Mouse (Mus musculus) midbrain, embryonic 12.5 days (tissue): ENCODE measurements around the gene Dalrd3. TPM values are rescaled to one million over a fixed set of nuclear protein-coding genes. Genes with fewer than 3 reads are reported as not detected.

Experiments
- ATAC-seq: fragments of 200-750 bp; cut with Nextera tagmentation; 2 replicates; pipeline ENCODE4 v1.8.0; 2017; ENCODE audit warnings: low read depth, moderate TSS enrichment, moderate library complexity; ENCODE audit not compliant: low FRiP score
- H3K27ac ChIP-seq: fragments of 300-500 bp; sonication (generic); replicated peaks from 2 replicates; pipeline ENCODE4 v1.5.1; 2016; ENCODE audit warnings: mild to moderate bottlenecking
- H3K27me3 ChIP-seq: fragments of 300-500 bp; sonication (generic); 2 replicates; pipeline ENCODE4 v1.6.1; 2016; ENCODE audit warnings: mild to moderate bottlenecking
- H3K36me3 ChIP-seq: fragments of 300-500 bp; sonication (generic); 2 replicates; pipeline ENCODE4 v1.6.1; 2016
- H3K4me1 ChIP-seq: fragments of 300-500 bp; sonication (generic); 2 replicates; pipeline ENCODE4 v1.6.1; 2016
- H3K4me2 ChIP-seq: fragments of 300-500 bp; sonication (generic); replicated peaks from 2 replicates; pipeline ENCODE4 v1.6.1; 2016; ENCODE audit warnings: mild to moderate bottlenecking, moderate library complexity
- H3K4me3 ChIP-seq: fragments of 300-500 bp; sonication (generic); 2 replicates; pipeline ENCODE4 v1.5.1; 2016; ENCODE audit warnings: mild to moderate bottlenecking
- H3K9ac ChIP-seq: fragments of 300-500 bp; sonication (generic); replicated peaks from 2 replicates; pipeline ENCODE4 v1.6.1; 2016; ENCODE audit warnings: mild to moderate bottlenecking, moderate library complexity
- H3K9me3 ChIP-seq: fragments of 300-500 bp; sonication (generic); 2 replicates; pipeline ENCODE4 v1.6.1; 2016; ENCODE audit warnings: mild to moderate bottlenecking
- WGBS: fragments of 180-500 bp; shearing (Covaris S2); methylation state at CpG from one replicate; pipeline ENCODE4 v1.1.7; 2016; 5-methylcytosine and 5-hydroxymethylcytosine counted together
- polyA plus RNA-seq: library from polyadenylated mRNA; unstranded; fragments of >200 nt; fragmentation: Nextera tagmentation; extraction: Ambion mirVana; gene quantifications from 2 replicates; pipeline ENCODE4 v1.2.1, GENCODE M21; 2016

The Dalrd3 gene
- polyA plus RNA-seq, 1 experiment from 2014 or later = 251 TPM

DNA sequence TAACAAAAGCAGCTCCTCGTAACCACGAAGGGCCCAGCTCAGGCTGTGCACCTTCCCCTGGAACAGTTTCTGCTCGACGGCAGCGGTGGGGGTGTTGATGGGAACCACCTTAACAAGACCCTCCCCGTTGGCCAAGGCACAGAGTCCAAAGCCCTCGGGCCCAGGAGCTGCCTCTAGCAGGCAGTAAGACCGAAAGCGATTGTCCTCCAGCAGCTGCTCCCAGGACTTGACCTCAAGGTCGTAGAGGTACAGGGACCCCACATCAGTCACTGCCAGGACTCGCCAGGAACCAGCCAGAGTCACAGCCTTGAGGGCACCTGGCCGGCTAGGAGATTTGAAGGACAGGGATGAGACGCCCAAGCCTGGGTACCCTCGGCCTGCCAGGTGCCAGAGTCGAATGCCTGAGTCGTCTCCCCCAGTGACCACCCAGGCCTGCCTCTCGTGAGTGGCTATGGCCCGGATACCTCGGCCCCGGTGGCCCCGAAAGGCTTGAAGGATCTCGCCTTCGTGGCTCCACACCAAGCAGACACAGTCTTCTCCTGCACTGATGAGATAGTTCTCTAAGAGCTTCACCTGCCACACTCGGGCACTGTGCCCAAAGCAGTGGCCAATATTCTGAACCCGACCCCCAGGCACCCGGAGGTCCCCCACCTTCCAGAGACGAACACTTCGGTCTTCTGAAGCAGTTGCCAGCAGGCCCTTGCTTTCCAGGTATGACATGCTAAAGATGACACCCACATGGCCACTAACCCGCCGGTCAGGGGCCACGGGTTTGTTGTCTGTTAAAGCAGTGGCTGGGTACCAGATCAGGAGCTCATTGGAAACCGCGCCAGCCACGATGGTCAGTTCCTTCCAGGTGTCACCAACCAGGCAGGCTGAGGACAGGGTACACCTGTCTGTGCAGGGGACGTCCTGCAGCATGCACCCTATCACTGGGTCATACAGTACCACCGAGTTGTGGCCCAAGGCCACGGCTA lies 5.9 kb downstream of the Dalrd3 start:
- peaks cover 49% of the 10 kb centered on the region for H3K36me3 ChIP-seq
- peaks cover 11% of the 10 kb centered on the region for H3K27me3 ChIP-seq
- peaks cover 62% of the 10 kb centered on the region for H3K4me1 ChIP-seq
- ATAC-seq = no peak
- no peaks in the 10 kb centered on the region for H3K9me3 ChIP-seq
- H3K9ac ChIP-seq = no peak overlapping the region; the same call in 1 of the 2 replicates
- peak overlapping the region; percentile 83; the same call in 1 of the 2 replicates for H3K4me3 ChIP-seq
- H3K4me2 ChIP-seq = peak overlapping the region; percentile 89
- WGBS = 92% methylated on average over 37 of the region's 37 CpGs
- H3K27ac ChIP-seq = no peak overlapping the region; the same call in 1 of the 2 replicates

DNA sequence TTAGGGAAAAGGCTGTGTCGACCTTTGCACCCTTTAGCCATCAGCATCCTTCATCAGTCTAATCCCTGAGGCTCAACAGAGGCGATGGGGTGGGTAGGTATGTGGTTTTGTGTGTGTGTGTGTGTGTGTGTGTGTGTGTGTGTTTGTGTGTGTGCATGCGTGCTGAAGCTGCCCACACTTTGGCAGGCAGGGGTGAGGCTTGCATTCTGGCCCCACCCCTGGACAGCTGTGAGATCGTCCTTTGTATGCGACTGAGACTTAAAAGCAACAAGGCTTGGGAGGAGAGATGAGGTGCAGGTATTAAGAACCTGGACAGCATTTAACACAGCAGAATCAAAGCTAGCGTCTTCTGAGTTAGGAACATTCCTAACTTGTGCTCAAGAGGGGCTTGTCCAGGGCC lies 7.3 kb downstream of the Dalrd3 start:
- H3K9me3 ChIP-seq = no peaks in the 10 kb centered on the region
- H3K4me2 ChIP-seq = peak overlapping the region; percentile 89
- H3K9ac ChIP-seq = peak overlapping the region; percentile 94
- WGBS = 61% methylated on average over 6 of the region's 6 CpGs
- no peak overlapping the region for H3K27ac ChIP-seq
- H3K4me3 ChIP-seq = peak overlapping the region; percentile 83
- peaks cover 59% of the 10 kb centered on the region for H3K4me1 ChIP-seq
- no peak for ATAC-seq
- peaks cover 22% of the 10 kb centered on the region for H3K27me3 ChIP-seq
- peaks cover 46% of the 10 kb centered on the region for H3K36me3 ChIP-seq

DNA sequence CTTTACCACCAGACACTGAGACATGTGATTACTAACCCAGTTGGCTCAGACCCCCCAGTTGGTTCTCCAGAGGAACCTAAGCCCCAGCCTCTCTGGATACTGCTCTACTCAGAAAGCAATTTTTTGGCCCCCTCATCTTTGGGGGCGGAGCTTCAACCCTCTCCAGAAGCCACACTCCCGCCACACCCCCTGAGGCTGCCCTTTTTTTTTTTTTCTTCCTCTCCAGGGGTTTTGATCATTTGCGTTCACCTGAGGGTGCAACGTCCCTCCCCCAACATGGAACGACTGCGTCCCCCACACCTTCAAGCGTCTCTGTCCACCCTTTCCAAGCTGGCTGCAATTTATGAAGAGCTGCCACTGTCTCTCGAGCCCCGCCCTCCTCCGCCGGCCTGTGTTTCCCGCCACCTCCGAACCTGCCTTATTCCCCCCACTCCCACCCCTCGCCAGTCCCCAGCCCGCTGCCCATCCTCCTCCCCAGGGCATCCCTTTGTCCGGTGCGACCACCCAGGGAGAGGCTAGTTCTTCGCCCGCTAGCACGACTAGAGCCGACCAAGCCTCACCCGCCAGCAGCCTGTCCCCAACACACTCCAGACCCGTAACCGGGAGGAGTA lies 8.4 kb downstream of the Dalrd3 start:
- H3K4me1 ChIP-seq = peaks cover 59% of the 10 kb centered on the region
- WGBS = under 1% methylated on average over 23 of the region's 24 CpGs
- H3K4me3 ChIP-seq = peak overlapping the region; percentile 83
- H3K9me3 ChIP-seq = no peaks in the 10 kb centered on the region
- H3K9ac ChIP-seq = peak overlapping the region; percentile 94
- peaks cover 28% of the 10 kb centered on the region for H3K27me3 ChIP-seq
- H3K36me3 ChIP-seq = peaks cover 44% of the 10 kb centered on the region
- ATAC-seq = peak; percentile 75
- peak overlapping the region; percentile 97 for H3K27ac ChIP-seq
- H3K4me2 ChIP-seq = peak overlapping the region; percentile 89

DNA sequence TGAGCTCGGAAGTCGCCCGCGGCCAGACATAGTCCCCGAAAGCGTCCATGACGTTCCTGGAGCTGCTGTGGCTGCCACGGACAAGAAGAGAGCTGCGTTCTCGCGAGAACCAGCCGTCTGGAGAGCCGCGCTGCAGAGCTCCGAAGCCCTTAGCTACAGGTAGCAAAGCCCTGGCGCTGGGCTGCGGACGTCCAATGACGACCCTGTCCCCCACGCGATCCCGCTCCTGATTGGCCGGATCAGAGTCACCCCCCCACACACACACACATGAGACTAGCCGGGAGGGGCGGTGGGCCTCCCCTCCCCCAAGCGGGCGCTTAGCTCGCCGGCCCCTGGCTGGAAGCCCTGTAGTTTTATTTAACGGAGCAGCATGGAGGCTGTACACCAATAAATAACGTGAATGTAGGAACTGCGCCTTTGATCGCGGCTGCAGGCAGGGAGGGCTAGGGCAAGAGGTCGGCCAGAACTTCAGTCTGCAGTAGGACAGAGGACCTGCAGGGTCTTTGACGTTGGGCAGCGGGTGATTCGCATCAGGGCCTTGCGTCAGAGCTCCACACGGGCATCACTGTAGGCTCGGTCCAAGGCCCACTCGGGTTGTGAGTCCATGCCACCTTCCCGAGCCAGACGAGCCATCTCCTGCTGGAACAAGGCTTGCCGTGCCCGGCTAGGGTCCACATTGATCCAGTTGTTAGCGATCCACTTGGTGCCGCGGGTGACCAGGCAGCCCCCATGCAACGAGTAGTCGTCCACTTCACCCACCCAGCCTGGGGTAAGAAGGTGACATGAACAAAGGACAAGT lies 9.1 kb downstream of the Dalrd3 start, which contains the start of gene Wdr6:
Gene Wdr6 (minus strand): TSS at position 195 of the 799 bp plus-strand sequence.
- H3K4me3 ChIP-seq = peak within 1 kb of the TSS; percentile 83
- peaks cover 40% of the 10 kb centered on the region for H3K36me3 ChIP-seq
- peak within 1 kb of the TSS; percentile 94 for H3K9ac ChIP-seq
- H3K27ac ChIP-seq = peak within 1 kb of the TSS; percentile 97
- peaks cover 32% of the 10 kb centered on the region for H3K27me3 ChIP-seq
- H3K4me2 ChIP-seq = peak within 1 kb of the TSS; percentile 89
- WGBS = 3% methylated on average over 51 of the region's 51 CpGs
- peak; percentile 97 for ATAC-seq
- no peaks in the 10 kb centered on the region for H3K9me3 ChIP-seq
- peaks cover 53% of the 10 kb centered on the region for H3K4me1 ChIP-seq

DNA sequence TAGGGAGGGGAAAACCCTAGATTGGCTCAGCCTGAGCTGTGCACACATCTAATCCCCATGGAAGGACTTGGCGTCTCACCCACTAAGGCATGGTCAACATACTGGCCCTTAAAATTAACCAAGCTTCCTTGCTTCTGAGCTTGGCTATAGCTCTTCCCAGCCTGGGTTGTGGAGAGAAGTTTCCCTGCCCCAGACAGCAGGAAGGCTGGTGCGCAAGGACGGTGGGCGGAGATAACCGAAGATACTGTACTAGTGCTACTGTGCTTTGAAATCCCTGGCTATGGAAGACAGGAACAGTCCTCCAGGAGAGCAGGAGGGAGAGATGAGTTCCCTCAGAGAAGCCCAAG lies 9.6 kb downstream of the Dalrd3 start:
- Histone ChIP-seq H3K27ac (peak overlapping the region; percentile 97), H3K4me1 (peaks cover 47% of the 10 kb centered on the region), H3K36me3 (peaks cover 39% of the 10 kb centered on the region), H3K4me3 (peak overlapping the region; percentile 83), H3K27me3 (peaks cover 32% of the 10 kb centered on the region), H3K4me2 (peak overlapping the region; percentile 89), H3K9ac (peak overlapping the region; percentile 94), H3K9me3 (no peaks in the 10 kb centered on the region)
- WGBS = 54% methylated on average over 5 of the region's 5 CpGs
- no peak for ATAC-seq

DNA sequence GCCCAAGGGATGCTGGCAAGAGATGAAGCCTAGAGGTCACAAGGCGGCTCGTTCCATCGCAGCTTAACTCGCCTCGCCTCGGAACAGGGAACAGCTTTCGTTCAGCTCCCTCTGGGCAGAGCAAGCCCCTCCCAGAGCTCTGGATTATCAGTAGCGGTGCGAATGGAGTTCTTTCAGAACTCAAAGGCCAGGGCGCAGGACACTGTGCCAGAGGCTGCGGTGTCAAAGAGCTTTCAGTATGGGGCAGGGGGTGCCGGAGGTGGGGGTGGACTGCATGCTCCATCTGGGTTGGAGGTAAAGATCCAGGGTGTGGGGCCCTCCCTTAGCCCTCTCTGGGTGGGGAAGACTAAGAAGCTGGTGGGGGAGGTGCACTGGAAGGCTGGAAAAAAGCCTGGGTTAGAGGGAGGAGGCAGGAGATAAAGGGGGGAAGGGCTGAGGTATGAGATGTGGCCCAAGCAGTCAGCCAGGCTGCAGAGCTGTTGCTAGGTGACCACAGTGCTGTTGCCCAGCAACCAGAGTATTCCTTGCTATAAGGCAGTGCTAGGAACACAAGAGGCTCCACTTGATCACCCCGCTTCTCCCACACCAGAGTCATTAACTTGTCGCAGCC lies 18.0 kb downstream of the Dalrd3 start:
- peak; percentile 98 for ATAC-seq
- WGBS = under 1% methylated on average over 14 of the region's 14 CpGs
- peak overlapping the region; percentile 39 for H3K9ac ChIP-seq
- peaks cover 40% of the 10 kb centered on the region for H3K4me1 ChIP-seq
- H3K27me3 ChIP-seq = peaks cover 28% of the 10 kb centered on the region; the same call in 1 of the 2 replicates
- peaks cover 6% of the 10 kb centered on the region; the same call in 1 of the 2 replicates for H3K36me3 ChIP-seq
- no peaks in the 10 kb centered on the region for H3K9me3 ChIP-seq
- peak overlapping the region; percentile 53 for H3K4me2 ChIP-seq
- H3K4me3 ChIP-seq = peak overlapping the region; percentile 27
- peak overlapping the region; percentile 99 for H3K27ac ChIP-seq

DNA sequence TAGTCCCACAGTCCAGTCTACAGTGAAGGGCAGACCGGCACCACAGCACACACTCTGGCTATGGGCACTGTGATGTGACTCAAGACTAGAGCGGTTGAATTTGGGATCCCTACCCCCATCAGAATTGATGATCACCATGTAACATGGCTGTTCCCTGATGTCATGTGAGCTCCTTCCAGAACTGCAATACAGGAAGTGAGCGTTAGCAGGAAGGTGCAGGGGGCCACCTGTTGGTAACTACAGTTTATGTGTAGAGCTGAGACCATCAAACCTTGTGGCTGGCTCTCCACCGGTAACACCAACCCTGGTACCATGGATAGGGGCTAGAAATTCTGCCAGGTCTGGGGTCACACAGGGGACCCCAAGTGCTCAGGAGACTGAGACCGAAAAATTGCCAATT lies 19.5 kb downstream of the Dalrd3 start:
- Histone ChIP-seq H3K4me2 (no peak overlapping the region), H3K9me3 (no peaks in the 10 kb centered on the region), H3K36me3 (no peaks in the 10 kb centered on the region), H3K4me3 (no peak overlapping the region), H3K27ac (peak overlapping the region; percentile 99), H3K27me3 (peaks cover 20% of the 10 kb centered on the region; the same call in 1 of the 2 replicates), H3K9ac (no peak overlapping the region), H3K4me1 (peaks cover 40% of the 10 kb centered on the region)
- no peak for ATAC-seq
- WGBS = 75% methylated on average over 5 of the region's 5 CpGs

DNA sequence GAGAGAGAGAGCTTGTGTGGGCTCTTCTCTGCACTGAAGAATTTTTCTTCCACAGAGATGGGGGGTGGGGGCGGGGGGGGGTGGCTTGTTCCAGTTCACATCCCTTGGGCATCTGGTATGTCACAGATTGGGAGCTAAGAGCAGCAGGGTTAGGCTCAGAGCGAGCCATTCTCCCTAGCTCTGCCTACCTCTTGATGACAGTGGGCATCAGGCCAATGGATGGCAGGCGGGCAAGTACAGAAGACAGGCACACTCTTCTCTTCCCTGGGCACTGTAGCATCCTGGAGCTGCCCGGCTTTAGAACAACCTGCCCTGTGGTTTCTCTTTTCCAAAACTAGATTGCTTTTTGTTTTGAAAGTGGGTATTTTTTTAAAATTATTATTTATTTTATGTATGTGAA lies 21.8 kb downstream of the Dalrd3 start:
- peaks cover 42% of the 10 kb centered on the region for H3K4me1 ChIP-seq
- no peaks in the 10 kb centered on the region for H3K9me3 ChIP-seq
- 90% methylated on average over 4 of the region's 4 CpGs for WGBS
- H3K4me2 ChIP-seq = no peak overlapping the region
- H3K4me3 ChIP-seq = no peak overlapping the region
- ATAC-seq = no peak
- no peaks in the 10 kb centered on the region for H3K36me3 ChIP-seq
- H3K27ac ChIP-seq = no peak overlapping the region
- H3K9ac ChIP-seq = no peak overlapping the region
- H3K27me3 ChIP-seq = peaks cover 20% of the 10 kb centered on the region; the same call in 1 of the 2 replicates

DNA sequence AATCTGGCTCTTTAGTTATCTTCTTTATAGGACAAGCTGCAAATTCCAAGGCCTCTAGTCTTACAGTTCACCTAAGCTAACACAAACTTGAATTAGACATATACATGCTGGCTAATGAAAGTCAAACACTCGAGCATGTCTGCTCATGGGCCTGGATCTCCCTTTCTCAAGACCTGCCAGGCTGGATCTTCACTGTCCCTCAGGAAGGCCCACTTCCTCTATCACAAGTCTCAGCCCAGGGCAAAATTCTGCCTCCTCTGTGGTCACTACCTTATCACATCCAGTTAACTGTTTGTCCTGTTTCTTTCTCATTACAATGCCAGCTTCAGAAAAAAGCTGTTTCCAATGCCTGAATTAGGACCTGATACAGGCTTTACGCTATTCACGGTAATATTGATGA lies 24.7 kb downstream of the Dalrd3 start:
- Histone ChIP-seq H3K4me3 (no peak overlapping the region), H3K4me1 (peaks cover 21% of the 10 kb centered on the region), H3K9ac (no peak overlapping the region), H3K27ac (no peak overlapping the region), H3K27me3 (peaks cover 16% of the 10 kb centered on the region; the same call in 1 of the 2 replicates), H3K36me3 (no peaks in the 10 kb centered on the region), H3K4me2 (no peak overlapping the region), H3K9me3 (no peaks in the 10 kb centered on the region)
- no peak for ATAC-seq
- WGBS = 92% methylated on average over 3 of the region's 3 CpGs

DNA sequence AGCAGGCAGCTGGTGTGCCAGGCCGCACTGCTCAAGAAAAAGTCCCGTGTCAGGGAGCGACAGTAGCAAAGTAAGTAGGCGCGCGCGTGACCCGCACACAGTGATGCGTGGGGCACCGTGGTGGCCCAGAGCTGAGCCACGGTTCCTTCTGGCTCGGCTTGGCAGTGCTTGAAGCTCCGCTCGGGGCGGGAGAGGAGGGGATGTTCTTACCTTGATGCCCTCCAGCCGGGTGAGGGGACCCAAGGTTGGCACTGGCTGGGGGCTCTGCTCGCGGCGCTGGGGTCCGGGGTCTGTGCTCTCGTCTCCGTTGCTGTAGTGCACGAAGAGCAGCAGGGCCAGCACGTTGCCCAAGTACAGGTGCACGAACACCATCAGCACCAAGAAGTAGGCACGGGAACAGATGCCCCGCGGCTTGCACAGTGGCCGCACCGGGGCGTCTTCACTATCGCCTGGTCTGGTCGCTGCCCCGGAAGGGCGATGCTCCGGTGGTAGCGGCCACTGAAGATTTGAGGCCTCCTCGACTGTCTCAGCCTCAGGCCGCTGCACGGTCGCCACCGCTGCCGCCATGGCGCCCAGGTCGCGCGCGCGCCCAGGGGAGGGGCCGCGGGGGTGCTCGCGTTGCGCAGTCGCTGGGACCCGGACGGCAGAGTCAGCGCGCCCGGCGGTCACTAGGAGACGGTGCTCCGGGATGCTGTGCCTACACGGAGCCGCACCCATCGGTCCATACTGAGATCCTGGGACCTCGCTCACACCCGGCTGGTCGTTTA lies 27.5 kb downstream of the Dalrd3 start, which contains the start of gene P4htm:
Gene P4htm (minus strand): TSS at position 670 of the 767 bp plus-strand sequence.
- Histone ChIP-seq H3K4me3 (peak within 1 kb of the TSS; percentile 69), H3K4me1 (peaks cover 15% of the 10 kb centered on the region), H3K27ac (peak within 1 kb of the TSS; percentile 78), H3K36me3 (0 out of 2 replicates have a peak, but pooled peaks cover 3% of the 10 kb centered on the region), H3K27me3 (no peaks in the 10 kb centered on the region), H3K9ac (peak within 1 kb of the TSS; percentile 80), H3K4me2 (peak within 1 kb of the TSS; percentile 86), H3K9me3 (no peaks in the 10 kb centered on the region)
- WGBS = 1% methylated on average over 63 of the region's 69 CpGs
- peak; percentile 85 for ATAC-seq
